Mouse (Mus musculus): ENCODE measurements around the gene Pim3. TPM values are rescaled to one million over a fixed set of nuclear protein-coding genes. Genes with fewer than 3 reads are reported as not detected.

Pim3 gene
- polyA plus RNA-seq, 1 experiment: 26.9 TPM

DNA sequence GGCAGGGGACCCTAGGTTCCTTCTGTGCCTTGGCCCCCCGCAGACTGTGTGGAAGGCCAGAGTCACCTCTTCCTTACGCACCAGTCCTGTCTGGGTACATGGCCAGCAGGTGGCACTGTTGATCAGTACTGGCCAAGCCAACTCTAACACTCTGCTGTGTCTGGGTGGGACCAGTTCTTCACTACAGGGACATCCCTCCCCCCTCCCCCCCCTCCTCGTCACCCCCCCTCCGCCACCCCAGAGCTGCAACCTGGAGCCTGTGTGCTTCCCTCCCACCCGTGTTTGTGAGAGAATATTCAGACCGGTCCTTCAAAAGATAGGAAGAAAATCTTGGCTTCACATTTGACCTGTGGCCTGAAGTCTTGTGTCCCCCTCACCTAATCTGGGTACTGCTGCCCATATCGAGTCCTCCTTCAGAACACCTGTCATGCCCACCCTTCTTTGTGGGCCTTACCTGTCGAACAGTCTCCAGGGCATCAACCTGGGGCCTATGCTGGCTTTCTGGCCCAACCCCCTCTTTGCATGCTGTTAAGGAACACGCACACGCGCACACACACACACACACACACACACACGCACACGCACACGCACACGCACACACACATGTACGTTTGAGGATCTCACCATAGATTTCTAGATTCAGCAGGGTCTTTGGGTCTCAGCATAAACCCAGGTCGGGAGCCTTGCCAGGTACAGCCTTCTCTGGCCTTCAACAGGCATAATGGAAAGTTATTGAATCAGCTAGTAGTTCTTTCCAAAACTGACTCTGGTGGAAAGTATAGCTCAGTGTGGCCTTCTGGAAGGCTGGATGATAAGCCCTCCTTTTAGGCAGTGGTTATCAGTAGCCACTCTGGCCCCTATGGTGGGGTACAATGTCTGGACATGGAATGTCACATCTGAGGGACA is 32.9 kb upstream of the Pim3 start:
- no peak overlapping the region for H3ac ChIP-seq (ENCODE audit: control insufficient read depth, insufficient read length)
- peaks cover 5% of the 10 kb centered on the region for H3K36me3 ChIP-seq (ENCODE audit: control insufficient read depth, insufficient read depth)
- no peaks in the 10 kb centered on the region for H3K27me3 ChIP-seq (ENCODE audit: control insufficient read depth, insufficient read depth, insufficient read length)
- H3K4me3 ChIP-seq: no peak overlapping the region
- H3K79me2 ChIP-seq (ENCODE audit: control insufficient read depth, insufficient read depth): no peaks in the 10 kb centered on the region
- TF ChIP-seq TCF3 (IDR thresholded peaks at IDR 0.05; ENCODE audit: insufficient read length, low read depth): no peak
- TF ChIP-seq MYOG (IDR thresholded peaks at IDR 0.05; ENCODE audit: control insufficient read depth in 1 of 3, insufficient read depth in 1 of 3, insufficient read length in 2 of 3, low read depth in 2 of 3): no peak
- TF ChIP-seq E2F4 (IDR thresholded peaks at IDR 0.05; ENCODE audit: insufficient read depth): no peak
- no peak for TF ChIP-seq USF1 (IDR thresholded peaks at IDR 0.05; ENCODE audit: low read depth)
- TF ChIP-seq MAX (IDR thresholded peaks at IDR 0.05; ENCODE audit: low read depth): no peak
- no peak for TF ChIP-seq CEBPB (IDR thresholded peaks at IDR 0.05; ENCODE audit: insufficient read depth, poor library complexity, severe bottlenecking)
- no peak for TF ChIP-seq REST (IDR thresholded peaks at IDR 0.05; ENCODE audit: insufficient read depth, insufficient read length)
- TF ChIP-seq POLR2AphosphoS2 (IDR thresholded peaks at IDR 0.05; ENCODE audit: insufficient read length, low read depth): no peak
- no peak overlapping the region for H3K4me2 ChIP-seq (ENCODE audit: low read depth)

DNA sequence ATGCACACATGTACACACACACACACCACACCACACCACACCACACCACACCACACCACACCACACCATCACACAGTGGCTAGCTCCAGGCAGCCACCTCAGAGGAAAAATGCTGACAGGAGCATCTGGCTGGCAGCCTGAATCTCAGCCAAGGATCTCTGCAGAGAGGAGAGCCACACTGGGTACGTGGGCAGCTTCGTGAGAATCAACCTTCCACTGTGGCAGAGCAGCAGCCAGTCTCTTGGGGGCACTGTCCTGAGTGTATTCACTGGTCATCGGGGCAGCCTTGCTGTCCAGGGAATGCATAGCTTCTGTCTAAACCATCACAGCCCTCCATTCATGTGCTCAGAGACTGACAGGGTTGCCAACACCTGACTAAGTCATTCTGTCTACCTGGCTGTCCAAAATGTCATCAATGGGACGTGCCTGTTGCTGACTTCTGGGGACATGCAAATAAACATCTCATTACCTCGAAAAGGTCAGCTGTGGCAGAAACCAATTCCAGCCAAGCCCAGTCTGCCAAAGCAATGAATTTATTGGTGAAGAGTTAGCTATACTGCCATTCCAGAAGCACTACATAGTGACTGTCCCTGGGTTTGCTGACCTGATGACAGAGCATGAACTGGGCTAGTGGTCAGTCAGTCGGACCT is 32.1 kb upstream of the Pim3 start:
- Histone ChIP-seq H3K36me3 (ENCODE audit: control insufficient read depth, insufficient read depth) (no peaks in the 10 kb centered on the region), H3K27me3 (ENCODE audit: control insufficient read depth, insufficient read depth, insufficient read length) (no peaks in the 10 kb centered on the region), H3K4me3 (no peak overlapping the region), H3ac (ENCODE audit: control insufficient read depth, insufficient read length) (no peak overlapping the region), H3K79me2 (ENCODE audit: control insufficient read depth, insufficient read depth) (no peaks in the 10 kb centered on the region), H3K4me2 (ENCODE audit: low read depth) (no peak overlapping the region)
- no peak for TF ChIP-seq POLR2AphosphoS2 (IDR thresholded peaks at IDR 0.05; ENCODE audit: insufficient read length, low read depth)

DNA sequence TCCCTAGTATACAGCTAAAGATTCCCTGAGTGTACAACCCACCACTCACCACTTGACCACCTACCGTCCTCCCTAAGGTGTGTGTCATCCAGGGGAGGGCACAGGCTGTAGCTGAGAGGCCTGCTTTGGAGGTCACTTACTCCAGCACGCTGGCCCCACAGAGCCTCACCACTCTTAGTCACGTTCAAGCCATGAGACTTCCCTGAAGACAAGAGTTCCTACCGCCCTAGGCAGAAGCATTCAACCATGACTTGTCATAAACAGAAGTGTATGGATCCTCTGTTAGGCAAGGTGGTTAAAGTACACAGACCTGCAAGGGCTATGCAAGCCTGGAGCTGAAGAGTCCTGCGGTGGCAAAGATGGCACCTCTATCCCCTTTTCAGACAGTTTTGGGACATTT is 31.3 kb upstream of the Pim3 start:
- H3K4me2 ChIP-seq (ENCODE audit: low read depth): no peak overlapping the region
- no peaks in the 10 kb centered on the region for H3K27me3 ChIP-seq (ENCODE audit: control insufficient read depth, insufficient read depth, insufficient read length)
- no peak for TF ChIP-seq REST (IDR thresholded peaks at IDR 0.05; ENCODE audit: insufficient read depth, insufficient read length)
- no peak for TF ChIP-seq USF1 (IDR thresholded peaks at IDR 0.05; ENCODE audit: low read depth)
- no peak for TF ChIP-seq CEBPB (IDR thresholded peaks at IDR 0.05; ENCODE audit: insufficient read depth, poor library complexity, severe bottlenecking)
- TF ChIP-seq TCF3 (IDR thresholded peaks at IDR 0.05; ENCODE audit: insufficient read length, low read depth): no peak
- no peak for TF ChIP-seq MYOG (IDR thresholded peaks at IDR 0.05; ENCODE audit: control insufficient read depth in 1 of 3, insufficient read depth in 1 of 3, insufficient read length in 2 of 3, low read depth in 2 of 3)
- TF ChIP-seq MAX (IDR thresholded peaks at IDR 0.05; ENCODE audit: low read depth): no peak
- TF ChIP-seq MYOD1 (IDR thresholded peaks at IDR 0.05; ENCODE audit: control insufficient read depth in 1 of 3, insufficient read length in 2 of 3, low read depth in 2 of 3): no peak
- no peak for TF ChIP-seq TCF12 (IDR thresholded peaks at IDR 0.05; ENCODE audit: insufficient read depth, poor library complexity, severe bottlenecking)
- TF ChIP-seq E2F4 (IDR thresholded peaks at IDR 0.05; ENCODE audit: insufficient read depth): no peak
- TF ChIP-seq POLR2A (IDR thresholded peaks at IDR 0.05; ENCODE audit: insufficient read length, low read depth): no peak
- TF ChIP-seq POLR2AphosphoS2 (IDR thresholded peaks at IDR 0.05; ENCODE audit: insufficient read length, low read depth): no peak
- no peak for TF ChIP-seq SRF (IDR thresholded peaks at IDR 0.05; ENCODE audit: control insufficient read depth, insufficient read length, low read depth)
- no peaks in the 10 kb centered on the region for H3K79me2 ChIP-seq (ENCODE audit: control insufficient read depth, insufficient read depth)
- H3K4me3 ChIP-seq: no peak overlapping the region
- no peaks in the 10 kb centered on the region for H3K36me3 ChIP-seq (ENCODE audit: control insufficient read depth, insufficient read depth)
- H3ac ChIP-seq (ENCODE audit: control insufficient read depth, insufficient read length): no peak overlapping the region

DNA sequence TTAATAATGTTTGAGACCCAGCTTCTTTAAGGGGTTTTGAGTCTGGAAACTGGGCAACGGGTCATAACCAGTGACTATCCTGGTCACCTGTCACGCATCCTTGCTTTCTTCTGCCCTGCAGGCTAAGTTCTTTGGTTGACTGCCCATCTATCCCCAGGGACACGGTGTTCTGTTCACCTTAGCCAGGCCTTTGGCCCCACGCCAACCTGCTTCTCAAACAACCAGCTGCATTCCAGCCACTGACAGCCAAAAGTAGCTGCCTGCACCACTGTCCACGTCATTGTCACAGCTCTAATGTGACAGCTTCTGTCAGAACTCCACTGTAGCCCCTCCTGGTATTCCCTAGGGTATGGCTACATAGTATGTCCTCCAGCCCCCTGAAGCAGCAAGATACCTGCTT is 30.5 kb upstream of the Pim3 start:
- Histone ChIP-seq H3ac (ENCODE audit: control insufficient read depth, insufficient read length) (no peak overlapping the region), H3K79me2 (ENCODE audit: control insufficient read depth, insufficient read depth) (no peaks in the 10 kb centered on the region), H3K4me3 (no peak overlapping the region), H3K27me3 (ENCODE audit: control insufficient read depth, insufficient read depth, insufficient read length) (no peaks in the 10 kb centered on the region), H3K4me2 (ENCODE audit: low read depth) (no peak overlapping the region), H3K36me3 (ENCODE audit: control insufficient read depth, insufficient read depth) (no peaks in the 10 kb centered on the region)
- no peak for TF ChIP-seq USF1 (IDR thresholded peaks at IDR 0.05; ENCODE audit: low read depth)
- no peak for TF ChIP-seq CEBPB (IDR thresholded peaks at IDR 0.05; ENCODE audit: insufficient read depth, poor library complexity, severe bottlenecking)
- TF ChIP-seq SRF (IDR thresholded peaks at IDR 0.05; ENCODE audit: control insufficient read depth, insufficient read length, low read depth): no peak
- TF ChIP-seq POLR2AphosphoS2 (IDR thresholded peaks at IDR 0.05; ENCODE audit: insufficient read length, low read depth): no peak
- TF ChIP-seq TCF3 (IDR thresholded peaks at IDR 0.05; ENCODE audit: insufficient read length, low read depth): no peak
- TF ChIP-seq REST (IDR thresholded peaks at IDR 0.05; ENCODE audit: insufficient read depth, insufficient read length): no peak
- TF ChIP-seq MAX (IDR thresholded peaks at IDR 0.05; ENCODE audit: low read depth): no peak
- no peak for TF ChIP-seq MYOD1 (IDR thresholded peaks at IDR 0.05; ENCODE audit: control insufficient read depth in 1 of 3, insufficient read length in 2 of 3, low read depth in 2 of 3)
- TF ChIP-seq TCF12 (IDR thresholded peaks at IDR 0.05; ENCODE audit: insufficient read depth, poor library complexity, severe bottlenecking): no peak
- TF ChIP-seq E2F4 (IDR thresholded peaks at IDR 0.05; ENCODE audit: insufficient read depth): no peak

DNA sequence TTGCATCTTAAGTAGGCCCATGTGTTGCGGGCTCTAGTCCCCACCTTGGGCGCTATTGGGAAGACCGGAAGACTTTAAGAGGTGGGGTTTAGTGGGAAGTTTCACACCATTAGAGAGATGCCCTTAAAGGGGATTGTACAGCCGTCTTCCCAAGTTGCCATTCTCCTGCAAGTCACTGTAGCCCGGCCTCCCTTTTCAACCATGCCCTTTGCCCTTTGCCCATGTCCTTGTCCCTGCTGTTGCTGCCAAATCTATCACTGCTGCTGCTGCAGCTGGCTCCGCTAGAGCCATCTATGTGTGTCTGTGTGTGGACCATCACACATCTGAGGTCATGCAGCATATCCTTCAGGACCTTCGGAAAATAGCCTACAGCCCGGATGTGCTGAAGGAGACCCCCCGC is 29.4 kb upstream of the Pim3 start:
- Histone ChIP-seq H3K36me3 (ENCODE audit: control insufficient read depth, insufficient read depth) (no peaks in the 10 kb centered on the region), H3K79me2 (ENCODE audit: control insufficient read depth, insufficient read depth) (no peaks in the 10 kb centered on the region), H3K4me2 (ENCODE audit: low read depth) (no peak overlapping the region), H3ac (ENCODE audit: control insufficient read depth, insufficient read length) (no peak overlapping the region), H3K27me3 (ENCODE audit: control insufficient read depth, insufficient read depth, insufficient read length) (no peaks in the 10 kb centered on the region), H3K4me3 (no peak overlapping the region)
- TF ChIP-seq POLR2A (IDR thresholded peaks at IDR 0.05; ENCODE audit: insufficient read length, low read depth) (no peak), MAX (IDR thresholded peaks at IDR 0.05; ENCODE audit: low read depth) (no peak), USF1 (IDR thresholded peaks at IDR 0.05; ENCODE audit: low read depth) (no peak), MYOD1 (IDR thresholded peaks at IDR 0.05; ENCODE audit: control insufficient read depth in 1 of 3, insufficient read length in 2 of 3, low read depth in 2 of 3) (no peak), REST (IDR thresholded peaks at IDR 0.05; ENCODE audit: insufficient read depth, insufficient read length) (no peak), TCF3 (IDR thresholded peaks at IDR 0.05; ENCODE audit: insufficient read length, low read depth) (no peak)
